Mouse (Mus musculus): Measurements from ENCODE around the gene Slc25a43. TPM values are rescaled to one million over a fixed set of nuclear protein-coding genes. Genes with fewer than 3 reads are reported as not detected.

Slc25a43 gene
- polyA plus RNA-seq, 1 experiment from 2014 or later, result 0.44 TPM

DNA sequence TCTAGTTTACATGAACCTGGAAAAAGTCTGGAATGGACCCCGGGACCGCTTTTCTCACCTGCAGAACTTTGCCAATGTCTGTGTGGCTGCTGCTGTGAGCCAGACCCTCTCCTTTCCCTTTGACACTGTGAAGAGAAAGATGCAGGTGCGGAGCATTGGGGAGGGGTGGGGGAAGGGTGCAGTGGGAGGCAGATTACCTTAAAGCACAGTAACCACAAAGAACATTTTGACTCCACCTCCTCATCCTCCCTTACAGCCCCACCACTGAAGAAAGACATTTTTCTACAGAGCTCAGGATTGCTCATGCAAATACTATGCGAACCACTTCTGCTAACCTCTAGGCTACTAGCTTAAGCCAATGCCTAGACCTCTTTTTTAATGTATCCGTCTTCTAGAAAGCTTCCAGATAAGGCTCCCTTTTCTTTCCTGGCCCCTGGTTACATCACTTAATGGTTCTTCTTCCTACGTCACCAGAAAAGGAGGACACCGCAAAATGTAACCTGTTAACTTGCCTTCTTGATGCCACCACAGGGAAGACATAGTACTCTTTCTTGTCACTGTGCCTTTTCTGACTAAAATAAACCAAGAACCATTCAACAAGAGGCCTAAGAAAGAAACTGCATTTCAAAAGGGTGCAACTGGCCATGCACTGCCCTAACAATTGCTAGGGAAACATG is 14.5 kb downstream of the Slc25a43 start:
- Histone ChIP-seq H3K4me3 (no peak overlapping the region), H3K4me2 (no peak overlapping the region), H3K9ac (no peak overlapping the region), H3K27me3 (no peaks in the 10 kb centered on the region), H3K4me1 (replicated peaks) (no peaks in the 10 kb centered on the region), H3K9me3 (no peaks in the 10 kb centered on the region), H3K27ac (replicated peaks) (no peak overlapping the region), H3K36me3 (no peaks in the 10 kb centered on the region)
- WGBS, result 77% methylated on average over 7 of the region's 7 CpGs
- ATAC-seq (ENCODE audit: low FRiP score, low read depth), result no peak

DNA sequence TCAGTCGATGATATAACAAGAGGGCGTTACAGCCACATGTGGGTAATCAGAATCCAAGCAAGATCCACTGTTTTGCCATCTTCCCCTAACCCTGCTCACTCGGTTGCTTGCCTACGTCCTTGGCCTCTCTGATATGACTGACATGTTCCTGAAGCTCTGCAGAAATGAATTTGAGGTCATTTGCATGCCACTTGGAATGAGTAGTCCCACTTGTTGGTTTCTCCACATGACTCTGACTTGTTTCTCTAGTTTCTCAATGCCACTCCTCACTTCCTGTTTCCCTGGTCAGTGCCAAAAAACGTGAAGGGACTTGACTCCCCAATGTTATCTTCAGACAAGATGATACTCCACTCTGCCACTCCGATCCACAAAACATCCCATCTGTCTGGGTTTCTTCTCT is 15.1 kb downstream of the Slc25a43 start:
- ATAC-seq (ENCODE audit: low FRiP score, low read depth), result no peak
- Histone ChIP-seq H3K27ac (replicated peaks) (no peak overlapping the region), H3K4me2 (no peak overlapping the region), H3K36me3 (no peaks in the 10 kb centered on the region), H3K27me3 (no peaks in the 10 kb centered on the region), H3K4me1 (replicated peaks) (no peaks in the 10 kb centered on the region), H3K4me3 (no peak overlapping the region), H3K9ac (no peak overlapping the region), H3K9me3 (no peaks in the 10 kb centered on the region)
- WGBS, result 68% methylated on average over 6 of the region's 6 CpGs

DNA sequence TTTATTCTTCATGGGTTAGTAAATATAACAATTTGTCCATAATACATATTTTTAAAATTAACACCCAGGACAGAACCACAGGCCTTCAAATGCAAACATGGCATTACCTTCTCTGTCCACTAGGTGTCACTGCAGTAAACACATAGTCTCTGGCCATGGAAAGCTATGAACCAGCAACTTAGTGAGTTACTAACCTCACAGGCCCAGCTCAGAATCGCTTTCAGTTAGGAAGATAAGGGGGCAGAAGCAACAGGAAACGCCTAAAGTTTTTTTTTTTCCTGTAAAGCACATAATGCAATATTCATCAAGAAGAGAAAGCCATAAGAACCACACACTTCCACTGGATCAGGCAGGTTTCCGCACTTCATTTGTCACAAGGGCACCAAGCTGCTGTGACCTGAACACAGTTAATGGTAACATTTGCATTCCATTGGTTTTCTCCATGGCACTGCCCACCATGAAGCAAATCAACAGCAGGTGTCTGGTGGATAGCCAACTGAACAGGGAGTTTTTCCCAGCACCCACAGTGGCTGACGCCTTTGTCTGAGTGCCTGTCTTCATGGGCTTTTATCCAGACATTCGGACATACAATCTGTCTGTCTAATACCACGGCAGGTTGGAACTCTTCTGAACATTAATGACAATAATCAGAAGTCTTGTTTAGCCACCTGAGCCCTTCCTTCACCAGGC is 17.6 kb downstream of the Slc25a43 start:
- H3K4me2 ChIP-seq, result no peak overlapping the region
- H3K9me3 ChIP-seq, result no peaks in the 10 kb centered on the region
- WGBS, result 27% methylated on average over 6 of the region's 6 CpGs
- no peaks in the 10 kb centered on the region for H3K36me3 ChIP-seq
- peak overlapping the region; percentile 16; the same call in 1 of the 2 replicates for H3K27ac ChIP-seq (replicated peaks)
- no peaks in the 10 kb centered on the region for H3K27me3 ChIP-seq
- H3K4me1 ChIP-seq (replicated peaks), result 0 out of 2 replicates have a peak, but pooled peaks cover 3% of the 10 kb centered on the region
- no peak overlapping the region for H3K9ac ChIP-seq
- no peak overlapping the region for H3K4me3 ChIP-seq
- no peak for ATAC-seq (ENCODE audit: low FRiP score, low read depth)

DNA sequence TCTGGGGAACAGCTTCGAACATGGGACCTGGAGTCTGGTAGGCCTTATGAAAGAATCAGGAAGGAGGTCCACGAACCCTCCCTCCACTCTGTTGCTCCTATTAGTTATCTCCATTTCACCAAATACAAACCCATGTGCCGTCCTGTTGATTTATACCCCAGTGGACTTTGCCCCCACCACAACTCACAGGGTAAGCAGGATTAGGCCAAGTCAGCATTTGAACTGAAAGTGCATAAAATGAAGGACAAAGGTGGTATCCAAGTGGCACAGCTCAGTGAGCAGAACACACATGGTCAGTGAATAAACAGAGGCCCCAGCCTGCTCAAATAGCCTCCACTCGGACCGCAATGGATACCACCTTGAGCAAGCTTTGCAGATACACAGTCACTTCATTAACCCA is 18.8 kb downstream of the Slc25a43 start:
- WGBS, result 64% methylated on average over 5 of the region's 5 CpGs
- H3K9me3 ChIP-seq, result no peaks in the 10 kb centered on the region

DNA sequence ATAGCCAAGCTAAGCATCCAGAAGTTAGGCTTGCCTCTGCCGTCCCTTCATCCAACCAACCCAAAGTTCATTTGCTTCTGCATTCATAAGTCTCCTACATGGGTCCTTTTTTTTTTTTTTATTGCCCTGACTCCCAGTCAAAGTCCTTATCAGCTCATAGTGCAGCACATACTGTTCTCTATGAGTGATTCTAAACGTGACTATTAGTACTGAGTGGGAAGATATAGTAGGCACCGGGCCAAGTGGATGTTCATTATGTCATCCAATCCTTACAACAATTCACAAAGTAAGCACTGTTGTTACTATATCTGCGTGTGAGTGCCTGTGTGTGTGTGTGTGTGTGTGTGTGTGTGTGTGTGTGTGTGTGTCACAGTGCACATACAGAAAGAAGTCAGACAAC is 19.4 kb downstream of the Slc25a43 start:
- H3K27me3 ChIP-seq, result no peaks in the 10 kb centered on the region
- H3K4me1 ChIP-seq (replicated peaks), result 0 out of 2 replicates have a peak, but pooled peaks cover 3% of the 10 kb centered on the region
- H3K4me2 ChIP-seq, result 0 out of 2 replicates have a peak overlapping the region, but pooled peaks have one; percentile 11
- peak overlapping the region; percentile 65 for H3K27ac ChIP-seq (replicated peaks)
- no peak for ATAC-seq (ENCODE audit: low FRiP score, low read depth)
- H3K9ac ChIP-seq, result no peak overlapping the region
- H3K36me3 ChIP-seq, result no peaks in the 10 kb centered on the region
- 54% methylated on average over 4 of the region's 4 CpGs for WGBS
- no peaks in the 10 kb centered on the region for H3K9me3 ChIP-seq
- H3K4me3 ChIP-seq, result no peak overlapping the region

More for the DNA sequence above, 18.8 kb downstream of the Slc25a43 start:
- no peak overlapping the region for H3K9ac ChIP-seq
- no peak for ATAC-seq (ENCODE audit: low FRiP score, low read depth)
- 0 out of 2 replicates have a peak, but pooled peaks cover 3% of the 10 kb centered on the region for H3K4me1 ChIP-seq (replicated peaks)
- H3K27ac ChIP-seq (replicated peaks), result peak overlapping the region; percentile 15; the same call in 1 of the 2 replicates
- H3K27me3 ChIP-seq, result no peaks in the 10 kb centered on the region
- H3K4me2 ChIP-seq, result no peak overlapping the region
- no peaks in the 10 kb centered on the region for H3K36me3 ChIP-seq
- H3K4me3 ChIP-seq, result no peak overlapping the region

DNA sequence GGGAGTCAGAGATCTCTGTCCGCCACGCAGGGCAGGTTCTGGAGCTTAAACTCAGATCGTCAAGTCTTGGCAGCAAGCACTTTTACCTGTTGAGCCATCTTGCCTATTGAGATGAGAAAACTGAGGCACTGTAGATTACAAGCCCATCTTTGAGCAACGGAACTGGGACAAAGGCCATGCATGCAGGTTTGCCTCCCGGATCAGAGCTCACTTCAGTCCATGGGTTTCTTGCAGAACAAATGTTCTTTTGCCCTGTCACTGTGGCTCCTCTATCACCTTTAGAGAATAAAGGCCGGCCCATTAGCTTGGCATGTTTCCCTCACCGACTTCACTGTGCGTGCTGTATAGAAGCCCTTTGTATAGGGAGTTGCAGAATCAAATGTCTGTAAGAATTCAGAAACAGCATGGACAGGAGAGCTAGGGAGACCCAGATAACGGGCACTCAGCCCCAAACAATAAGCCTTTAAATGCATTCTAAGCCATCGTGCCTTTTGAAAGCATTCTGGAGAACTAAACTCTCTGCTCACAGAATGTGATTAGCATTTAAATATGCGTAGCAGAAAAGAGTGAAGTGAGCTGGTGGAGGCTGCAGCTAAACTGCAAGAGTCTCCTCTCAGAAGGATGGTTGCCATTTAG is 20.0 kb downstream of the Slc25a43 start:
- Histone ChIP-seq H3K4me2 (0 out of 2 replicates have a peak overlapping the region, but pooled peaks have one; percentile 11), H3K4me3 (no peak overlapping the region), H3K27me3 (no peaks in the 10 kb centered on the region), H3K36me3 (no peaks in the 10 kb centered on the region), H3K4me1 (replicated peaks) (0 out of 2 replicates have a peak, but pooled peaks cover 3% of the 10 kb centered on the region), H3K9ac (no peak overlapping the region), H3K27ac (replicated peaks) (peak overlapping the region; percentile 65), H3K9me3 (no peaks in the 10 kb centered on the region)
- 31% methylated on average over 11 of the region's 11 CpGs for WGBS
- peak; percentile 62 for ATAC-seq (ENCODE audit: low FRiP score, low read depth)

DNA sequence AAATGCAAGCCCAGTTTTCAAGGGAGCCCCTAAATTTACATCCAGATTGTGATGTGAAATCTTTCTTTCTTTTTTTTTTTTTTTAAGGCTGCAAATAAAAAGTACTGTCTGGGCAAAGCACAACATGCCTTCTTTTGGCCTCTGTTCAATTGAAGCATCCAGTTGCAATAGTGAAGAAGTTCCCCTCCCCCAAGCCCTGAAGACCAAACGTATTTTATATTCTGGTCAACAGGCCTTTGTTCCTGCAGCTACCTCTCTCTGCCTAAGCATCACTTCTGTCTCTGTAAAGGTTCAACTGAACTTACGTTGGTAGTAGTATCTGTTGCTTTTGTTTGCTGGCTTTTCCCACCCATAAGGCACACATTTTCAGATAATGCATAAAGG is 20.5 kb downstream of the Slc25a43 start:
- Histone ChIP-seq H3K4me2 (no peak overlapping the region), H3K9ac (no peak overlapping the region), H3K9me3 (no peaks in the 10 kb centered on the region), H3K27me3 (no peaks in the 10 kb centered on the region), H3K27ac (replicated peaks) (peak overlapping the region; percentile 65), H3K4me1 (replicated peaks) (0 out of 2 replicates have a peak, but pooled peaks cover 3% of the 10 kb centered on the region), H3K36me3 (no peaks in the 10 kb centered on the region), H3K4me3 (no peak overlapping the region)
- 0 out of 2 replicates have a peak, but pooled peaks have one; percentile 8 for ATAC-seq (ENCODE audit: low FRiP score, low read depth)
- 19% methylated on average over 2 of the region's 2 CpGs for WGBS

DNA sequence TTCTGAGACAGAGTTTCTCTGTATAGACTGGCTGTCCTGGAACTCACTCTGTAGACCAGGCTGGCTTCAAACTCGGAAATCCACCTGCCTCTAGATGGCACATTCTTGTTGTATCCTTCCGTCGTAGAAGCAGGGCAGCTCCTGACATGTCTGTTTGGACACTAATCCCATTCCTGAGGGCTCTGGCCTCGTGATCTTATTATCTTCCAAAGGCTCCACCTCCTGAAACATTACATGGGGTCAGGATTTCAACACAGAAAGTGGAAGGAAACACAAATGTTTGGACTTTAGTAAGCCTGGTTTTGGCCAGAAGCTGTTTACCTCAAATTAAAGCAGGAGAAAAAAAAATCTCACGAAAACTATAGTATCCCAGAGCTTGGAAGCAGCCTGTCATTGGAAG is 23.9 kb downstream of the Slc25a43 start:
- Histone ChIP-seq H3K9ac (no peak overlapping the region), H3K4me2 (no peak overlapping the region), H3K27ac (replicated peaks) (no peak overlapping the region), H3K4me1 (replicated peaks) (0 out of 2 replicates have a peak, but pooled peaks cover 3% of the 10 kb centered on the region), H3K9me3 (no peaks in the 10 kb centered on the region), H3K36me3 (no peaks in the 10 kb centered on the region), H3K27me3 (no peaks in the 10 kb centered on the region), H3K4me3 (no peak overlapping the region)
- WGBS, result 65% methylated on average over 5 of the region's 5 CpGs
- no peak for ATAC-seq (ENCODE audit: low FRiP score, low read depth)

DNA sequence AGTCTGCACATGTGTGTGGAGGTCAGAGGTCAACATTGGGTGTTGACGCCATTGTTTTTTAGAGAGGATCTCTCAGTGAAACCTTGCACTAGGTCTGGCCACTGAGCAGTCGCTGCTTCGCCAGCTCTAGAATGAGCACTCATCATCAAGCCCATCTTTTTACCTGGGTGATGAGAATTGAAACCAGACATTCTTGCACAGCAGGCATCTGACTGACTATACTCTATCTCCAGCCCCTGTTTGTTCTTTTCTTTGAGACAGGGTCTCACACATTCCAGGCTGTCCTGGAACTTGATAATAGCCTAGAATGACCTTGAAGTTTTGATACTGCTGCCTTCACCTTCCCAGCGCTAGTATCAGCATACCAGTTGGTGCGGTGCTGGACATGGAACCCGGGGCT is 29.1 kb downstream of the Slc25a43 start:
- WGBS, result 88% methylated on average over 6 of the region's 6 CpGs
- Histone ChIP-seq H3K4me3 (no peak overlapping the region), H3K4me2 (no peak overlapping the region), H3K4me1 (replicated peaks) (no peaks in the 10 kb centered on the region), H3K36me3 (no peaks in the 10 kb centered on the region), H3K27ac (replicated peaks) (no peak overlapping the region), H3K9ac (no peak overlapping the region), H3K27me3 (no peaks in the 10 kb centered on the region), H3K9me3 (no peaks in the 10 kb centered on the region)
- ATAC-seq (ENCODE audit: low FRiP score, low read depth), result no peak

DNA sequence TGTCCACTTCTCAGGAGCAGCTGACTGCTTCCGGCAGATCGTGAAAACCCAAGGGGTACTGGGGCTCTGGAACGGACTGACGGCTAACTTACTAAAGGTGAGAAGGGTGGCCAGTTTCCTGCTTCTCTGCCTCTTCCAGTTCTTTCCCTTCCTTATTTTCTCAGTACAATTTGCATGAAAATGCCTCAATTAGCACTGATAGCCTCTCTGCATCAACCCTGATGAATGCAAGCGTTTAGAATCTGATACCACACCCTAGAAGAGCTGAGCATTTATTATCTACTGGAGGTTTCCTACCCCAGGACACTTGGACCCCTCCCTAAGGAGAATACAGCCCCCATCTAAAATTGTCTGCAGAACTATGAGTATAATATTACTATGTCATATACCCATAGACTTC is 32.1 kb downstream of the Slc25a43 start:
- no peak overlapping the region for H3K27ac ChIP-seq (replicated peaks)
- WGBS, result 91% methylated on average over 5 of the region's 5 CpGs
- H3K4me3 ChIP-seq, result no peak overlapping the region
- H3K36me3 ChIP-seq, result no peaks in the 10 kb centered on the region
- H3K4me1 ChIP-seq (replicated peaks), result no peaks in the 10 kb centered on the region
- no peaks in the 10 kb centered on the region for H3K9me3 ChIP-seq
- H3K9ac ChIP-seq, result no peak overlapping the region
- no peak for ATAC-seq (ENCODE audit: low FRiP score, low read depth)
- H3K27me3 ChIP-seq, result no peaks in the 10 kb centered on the region
- no peak overlapping the region for H3K4me2 ChIP-seq

DNA sequence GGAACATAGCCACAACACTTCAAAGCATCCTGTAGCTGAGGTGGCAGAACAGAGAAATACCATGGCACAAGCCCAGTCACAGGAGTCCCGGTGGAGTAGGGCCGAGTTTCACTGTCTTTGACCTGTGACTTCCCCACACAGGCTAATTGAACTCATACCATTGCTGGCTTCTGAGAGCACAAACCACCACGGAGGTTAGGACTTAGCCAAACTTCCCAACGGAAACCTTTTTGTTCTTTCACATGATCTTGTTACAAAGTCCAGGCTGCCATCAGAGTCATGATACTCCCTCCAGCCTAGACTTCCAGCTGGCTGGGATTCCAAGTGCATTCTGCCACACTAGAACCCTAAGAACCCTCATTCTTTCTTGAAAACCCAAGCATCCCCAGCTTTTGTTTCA is 34.2 kb downstream of the Slc25a43 start:
- 77% methylated on average over 4 of the region's 4 CpGs for WGBS
- H3K27ac ChIP-seq (replicated peaks), result no peak overlapping the region
- H3K4me2 ChIP-seq, result no peak overlapping the region
- no peak for ATAC-seq (ENCODE audit: low FRiP score, low read depth)
- H3K4me3 ChIP-seq, result no peak overlapping the region
- H3K4me1 ChIP-seq (replicated peaks), result no peaks in the 10 kb centered on the region
- no peak overlapping the region for H3K9ac ChIP-seq
- no peaks in the 10 kb centered on the region for H3K9me3 ChIP-seq
- H3K36me3 ChIP-seq, result no peaks in the 10 kb centered on the region
- H3K27me3 ChIP-seq, result no peaks in the 10 kb centered on the region

DNA sequence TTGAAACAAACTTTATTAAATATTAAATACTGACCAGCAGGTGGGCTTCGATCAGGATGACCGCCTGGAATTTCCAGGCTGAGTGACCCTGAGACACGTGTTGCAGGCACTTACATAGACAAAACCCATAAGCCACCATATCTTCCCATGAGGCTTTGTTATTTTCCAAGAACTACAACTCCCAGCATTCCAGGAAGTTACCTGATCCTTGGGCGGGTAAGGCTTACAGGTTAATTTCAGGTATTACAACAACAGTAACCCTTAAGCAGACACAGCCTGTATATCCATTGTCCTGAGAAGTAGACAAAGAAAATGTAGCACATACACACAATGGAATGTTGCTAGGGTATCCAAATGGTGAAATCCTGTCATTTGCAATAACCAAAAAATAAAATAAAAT is 45.9 kb downstream of the Slc25a43 start:
- 67% methylated on average over 4 of the region's 4 CpGs for WGBS
- H3K4me2 ChIP-seq, result no peak overlapping the region
- H3K36me3 ChIP-seq, result no peaks in the 10 kb centered on the region
- ATAC-seq (ENCODE audit: low FRiP score, low read depth), result no peak
- no peaks in the 10 kb centered on the region for H3K27me3 ChIP-seq
- no peaks in the 10 kb centered on the region for H3K4me1 ChIP-seq (replicated peaks)
- no peak overlapping the region for H3K4me3 ChIP-seq
- no peak overlapping the region for H3K27ac ChIP-seq (replicated peaks)
- H3K9ac ChIP-seq, result no peak overlapping the region
- no peaks in the 10 kb centered on the region for H3K9me3 ChIP-seq

Measured in hindbrain, embryonic 15.5 days (tissue).